Comparison of ENCODE assay signal across 8 mouse cellular contexts in the genomic region with DNA sequence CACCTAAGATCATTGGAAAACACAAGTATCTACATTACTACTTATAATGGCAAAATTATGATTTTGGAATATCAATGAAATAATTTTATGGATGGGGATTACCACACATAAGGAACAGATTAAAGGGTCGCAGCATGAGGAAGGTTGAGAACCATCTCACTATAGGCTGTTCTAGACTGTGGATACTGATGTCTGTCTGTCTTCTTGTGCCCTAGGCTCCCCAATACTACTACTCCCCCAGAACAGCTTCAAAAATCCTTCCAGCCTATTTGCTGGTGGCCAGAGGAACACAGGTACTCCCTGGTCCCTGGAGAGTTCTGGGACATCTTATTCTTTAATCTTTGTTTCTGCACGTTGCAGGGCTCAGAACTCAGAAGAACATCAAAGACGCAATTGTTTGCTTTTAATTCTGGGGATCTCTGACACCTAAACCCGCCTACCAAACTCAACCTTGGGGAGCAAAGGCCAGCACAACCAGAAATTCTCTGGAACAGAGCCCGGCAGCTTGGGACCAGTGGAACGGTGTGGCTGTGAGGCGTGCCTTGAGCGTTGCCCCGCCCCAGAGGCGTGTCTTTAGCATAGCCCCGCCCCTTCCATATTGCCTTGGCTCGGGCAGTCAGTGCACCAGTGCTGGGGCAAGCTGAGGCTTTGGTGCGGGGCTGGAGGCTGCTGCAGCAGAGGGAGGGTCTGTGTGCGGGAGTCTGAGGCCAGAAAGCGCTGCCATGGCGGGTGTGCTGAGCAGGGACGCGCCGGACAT. TPM values are rescaled to one million over a fixed set of nuclear protein-coding genes. Genes with fewer than 3 reads are reported as not detected.
DNase-seq lines count a peak whose midpoint lies in the region; ATAC-seq lines count a peak whose summit lies in the region.

A gene (plus strand): TSS at position 576 of the 757 bp plus-strand sequence.

- peak within 1 kb of the TSS; percentile 79 for H3K9ac ChIP-seq in hindbrain, embryonic 13.5 days

- H3K9me3 ChIP-seq in hindbrain, embryonic 13.5 days, result no peaks in the 10 kb centered on the region

- 6% methylated on average over 19 of the region's 19 CpGs for WGBS in hindbrain, embryonic 13.5 days

- peak; percentile 92 for DNase-seq in adrenal gland, adult 2 months
- peak; percentile 50 to 79 for DNase-seq in cerebellum, postnatal 4 days (ENCODE audit: low spot score in 2 of 2)
- peak; percentile 69 for DNase-seq in gastrocnemius, adult 18-20 months (ENCODE audit: low spot score)
- DNase-seq in left cerebral cortex, adult 11 months (ENCODE audit: low spot score), result peak; percentile 34
- peak; percentile 70 for DNase-seq in lung, postnatal 25 days (ENCODE audit: low spot score)
- peak; percentile 57 for DNase-seq in right cerebral cortex, postnatal 14 days
- DNase-seq in B cell, adult 2 months, result no peak

- no peak within 1 kb of the TSS for H3K27ac ChIP-seq in hindbrain, embryonic 13.5 days

- no peaks in the 10 kb centered on the region for H3K27me3 ChIP-seq in hindbrain, embryonic 13.5 days

- ATAC-seq in hindbrain, embryonic 13.5 days (ENCODE audit: low FRiP score), result peak; percentile 99

- peak within 1 kb of the TSS; percentile 74 for H3K4me2 ChIP-seq in hindbrain, embryonic 13.5 days

- H3K4me3 ChIP-seq in hindbrain, embryonic 13.5 days, result peak within 1 kb of the TSS; percentile 61

- H3K4me1 ChIP-seq in hindbrain, embryonic 13.5 days (replicated peaks), result 0 out of 2 replicates have a peak, but pooled peaks cover 10% of the 10 kb centered on the region

- no peaks in the 10 kb centered on the region for H3K36me3 ChIP-seq in hindbrain, embryonic 13.5 days

RNA-seq across cellular contexts. Expression of the gene that starts here (rescaled TPM):
- total RNA-seq in adrenal gland, adult 2 months (2021), result 10 to 100 TPM; 17.0 to 26.2 TPM
- polyA plus RNA-seq in adrenal gland, adult 2 months (2012; rRNA removed), result 1.8 and 3.3 TPM in 2 replicates
- total RNA-seq in gastrocnemius, adult 18-20 months (2021), result 1 to 10 TPM; 2.1 to 3.0 TPM
- polyA plus RNA-seq in hindbrain, embryonic 13.5 days (2015; fragmentation: Nextera tagmentation; extraction: Ambion mirVana), result 4.3 and 5.0 TPM in 2 replicates

Comparison
In these comparisons a context has a peak if more than half of its experiments do, and no peak if none do; other contexts are left out.
1. RNA of the gene that starts here (total RNA-seq): 17.0 to 26.2 TPM in adrenal gland, adult 2 months; 2.1 to 3.0 TPM in gastrocnemius, adult 18-20 months; every median in the first group is over 4 times any median in the second.
2. DNase-seq: peak in adrenal gland, adult 2 months (single experiment), cerebellum, postnatal 4 days (2 of 2), gastrocnemius, adult 18-20 months (single experiment), left cerebral cortex, adult 11 months (single experiment), lung, postnatal 25 days (single experiment) and right cerebral cortex, postnatal 14 days (single experiment); none in B cell, adult 2 months (0 of 2).